Mouse (Mus musculus): ENCODE results near the gene Cog5.

- TF ChIP-seq CTCF (IDR thresholded peaks at IDR 0.05; ENCODE audit: extremely low read depth, insufficient read length, insufficient replicate concordance, low read depth, low read length) (no peak), POLR2A (IDR thresholded peaks at IDR 0.05; ENCODE audit: low read depth, low read length) (no peak)
Measured at GRCm38 (mm10) chr12:31862668-31863538, 208.2 kb downstream of the Cog5 start.

All from small intestine, adult 2 months (tissue).